Mouse (Mus musculus) cerebellum, adult 8-10 months (tissue): Measurements from ENCODE around the gene Igfbp1.

Experiments
- DNase-seq: peaks from one replicate; pipeline ENCODE4 v3.0.0; 2022

Gene Igfbp1

DNA sequence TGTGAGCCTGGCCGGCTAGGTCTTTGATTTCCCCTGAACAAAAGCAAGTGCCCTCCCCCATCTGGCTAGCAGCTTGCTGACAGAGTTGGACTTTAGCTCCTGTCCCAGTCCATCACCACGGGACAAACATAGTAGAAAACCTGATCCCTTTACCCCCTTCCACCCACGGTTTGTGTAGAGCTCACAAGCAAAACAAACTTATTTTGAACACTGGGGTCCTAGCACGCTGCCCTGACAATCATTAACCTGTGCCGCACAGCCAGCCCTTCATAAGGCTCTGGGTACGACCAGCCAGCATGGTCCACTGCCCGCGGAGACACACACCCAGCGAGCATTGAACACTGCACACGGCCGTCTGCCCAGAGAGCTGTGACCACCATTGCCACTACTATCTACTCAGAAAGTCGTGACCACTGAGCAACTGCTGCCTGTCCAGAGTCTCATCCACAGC, at the start of gene Igfbp1:
Gene Igfbp1, plus strand, starts transcription at position 292 of the 451 bp plus-strand sequence.
- no peak for DNase-seq

- no peak for DNase-seq
Observed at GRCm38 (mm10) chr11:7147945-7148344, 49.6 kb upstream of the Igfbp1 start.

DNA sequence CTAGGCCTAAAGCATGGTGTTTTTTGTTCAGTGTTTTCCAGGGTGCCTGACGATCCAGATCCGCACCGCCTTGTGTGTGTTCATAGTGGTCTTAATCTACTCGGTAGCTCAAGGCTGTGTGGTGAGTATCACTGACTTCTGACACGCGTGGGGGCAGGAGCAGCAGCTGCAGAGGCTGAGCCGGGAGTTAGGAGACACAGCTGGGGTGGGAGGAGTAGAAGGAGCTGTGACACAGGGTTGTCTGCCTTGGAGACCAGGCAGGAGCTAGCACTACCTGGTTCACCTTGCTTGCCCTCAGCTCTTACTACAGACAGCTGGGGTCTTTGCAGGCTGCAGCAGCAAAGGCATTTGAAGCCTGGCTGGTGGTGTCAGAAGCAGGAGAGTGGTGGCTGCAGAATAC, 48.1 kb upstream of the Igfbp1 start:
- no peak for DNase-seq

- DNase-seq, result peak; percentile 66
Observed at GRCm38 (mm10) chr11:7150511-7150910, 47.1 kb upstream of the Igfbp1 start.

GRCm38 (mm10) chr11:7152371-7152770, 45.2 kb upstream of the Igfbp1 start:
- no peak for DNase-seq

GRCm38 (mm10) chr11:7153081-7153480, 44.5 kb upstream of the Igfbp1 start:
- DNase-seq, result no peak

GRCm38 (mm10) chr11:7156427-7156826, 41.2 kb upstream of the Igfbp1 start:
- DNase-seq, result no peak

GRCm38 (mm10) chr11:7158196-7158595, 39.4 kb upstream of the Igfbp1 start:
- DNase-seq, result no peak

DNA sequence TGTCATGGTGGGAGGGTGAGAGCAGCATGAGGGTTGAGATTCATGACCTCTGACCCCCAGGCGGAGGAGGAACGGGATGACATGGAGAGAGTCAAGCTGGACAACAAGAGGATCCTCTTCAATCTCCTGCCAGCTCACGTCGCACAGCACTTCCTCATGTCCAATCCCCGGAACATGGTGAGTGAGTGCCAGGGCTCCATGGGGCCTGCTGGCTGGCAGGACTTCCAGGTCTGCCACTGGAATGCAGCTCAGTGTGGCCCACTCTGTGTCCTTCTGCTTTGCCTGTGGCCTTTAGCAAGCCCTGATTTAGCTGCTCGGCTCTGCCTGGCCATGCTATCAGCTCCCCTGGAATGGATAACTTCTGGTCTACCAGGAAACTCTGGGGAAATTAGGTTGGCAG, 37.4 kb upstream of the Igfbp1 start:
- DNase-seq, result peak; percentile 49

- no peak for DNase-seq
Observed at GRCm38 (mm10) chr11:7160637-7161101, 36.9 kb upstream of the Igfbp1 start.

DNA sequence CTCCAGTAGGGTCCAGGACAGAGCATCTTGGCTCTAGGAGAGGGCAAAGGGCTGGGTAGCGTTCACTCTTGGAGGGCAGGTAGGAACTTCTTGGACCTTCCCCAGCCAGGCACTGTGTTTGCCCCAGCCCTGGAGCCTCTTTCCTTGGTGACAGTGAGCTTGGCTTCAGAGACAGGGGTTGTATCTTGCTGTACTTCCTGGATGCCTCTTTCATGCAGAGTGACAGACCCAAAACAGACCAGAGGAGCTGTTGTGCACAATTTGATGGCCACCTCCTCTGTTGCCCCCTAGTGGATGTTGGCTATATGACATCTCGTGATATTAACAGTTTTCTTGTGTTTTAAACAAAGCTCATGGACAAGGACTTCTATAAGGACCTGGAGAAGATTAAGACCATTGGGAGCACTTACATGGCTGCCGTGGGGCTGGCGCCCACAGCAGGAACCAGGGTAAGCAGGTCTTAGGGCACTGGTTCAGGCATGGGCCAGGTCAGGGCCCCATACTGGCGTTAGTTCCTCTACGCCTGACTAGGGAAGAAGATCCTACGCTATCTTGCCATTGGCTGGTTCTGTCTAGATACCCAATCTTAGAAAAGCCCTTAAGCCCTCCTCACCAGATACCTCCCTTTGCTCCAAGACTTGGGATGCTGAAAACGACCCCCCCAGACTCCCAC, 35.9 kb upstream of the Igfbp1 start:
- peak; percentile 64 for DNase-seq

DNA sequence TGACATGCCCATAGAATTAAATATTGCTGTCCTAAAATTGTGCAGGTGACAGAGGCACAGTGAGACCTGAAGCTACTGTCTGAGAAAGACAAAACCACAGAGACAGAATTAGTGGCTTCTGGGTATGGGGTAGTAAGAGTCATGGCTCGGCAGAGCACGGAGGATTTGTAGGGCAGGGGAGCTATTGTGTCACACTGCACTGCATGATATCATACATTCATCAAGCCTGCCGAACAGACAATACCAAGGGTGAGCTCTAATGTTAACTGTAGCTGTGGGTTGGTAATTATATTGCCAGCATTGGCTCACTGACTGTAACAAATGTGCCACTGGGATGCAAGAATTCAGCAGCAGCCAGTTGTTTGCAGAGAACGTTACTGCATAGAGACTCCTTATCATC, 33.2 kb upstream of the Igfbp1 start:
- DNase-seq, result no peak

DNA sequence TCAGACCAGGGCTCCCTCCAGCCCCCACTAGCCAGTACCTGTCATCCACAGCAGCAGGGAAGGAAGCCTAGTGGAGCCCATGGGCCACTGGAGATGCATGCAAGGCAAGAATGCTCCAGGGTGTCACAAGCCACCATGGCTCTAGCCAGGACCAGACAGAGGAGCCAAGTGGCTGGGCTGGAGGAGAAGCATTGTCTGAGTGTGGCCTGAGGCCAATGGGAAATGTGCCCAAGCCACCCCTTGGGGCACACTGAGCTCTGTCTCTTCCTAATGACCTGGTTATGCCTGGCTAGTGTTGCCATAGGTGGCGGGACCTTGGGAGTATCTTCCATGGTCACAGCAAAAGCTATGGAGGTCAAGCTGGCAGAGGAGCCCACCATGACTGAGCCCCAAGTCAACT, 27.9 kb upstream of the Igfbp1 start:
- DNase-seq, result no peak

DNA sequence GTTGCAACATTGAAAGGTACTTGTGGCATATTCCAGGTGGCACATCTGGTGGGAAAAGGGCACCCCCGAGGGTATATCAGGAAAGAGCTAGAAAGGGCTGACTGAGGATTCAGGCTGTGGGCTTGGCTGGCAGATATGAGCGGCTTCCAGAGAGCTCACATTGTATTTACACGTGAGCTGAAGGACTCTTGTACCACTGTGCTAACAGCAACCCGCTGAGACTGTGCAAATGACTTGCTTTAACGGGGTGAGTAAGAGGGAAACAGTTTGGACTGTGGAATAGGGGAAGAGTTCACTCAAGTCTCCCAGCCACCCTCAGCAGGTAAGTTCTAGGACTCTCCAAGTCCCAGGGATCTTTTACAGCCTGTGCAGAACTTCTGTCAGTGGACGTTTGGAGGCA, 23.9 kb upstream of the Igfbp1 start:
- DNase-seq, result no peak

GRCm38 (mm10) chr11:7178724-7179123, 18.9 kb upstream of the Igfbp1 start:
- no peak for DNase-seq

- DNase-seq, result no peak
Observed at GRCm38 (mm10) chr11:7179276-7179675, 18.3 kb upstream of the Igfbp1 start.

DNA sequence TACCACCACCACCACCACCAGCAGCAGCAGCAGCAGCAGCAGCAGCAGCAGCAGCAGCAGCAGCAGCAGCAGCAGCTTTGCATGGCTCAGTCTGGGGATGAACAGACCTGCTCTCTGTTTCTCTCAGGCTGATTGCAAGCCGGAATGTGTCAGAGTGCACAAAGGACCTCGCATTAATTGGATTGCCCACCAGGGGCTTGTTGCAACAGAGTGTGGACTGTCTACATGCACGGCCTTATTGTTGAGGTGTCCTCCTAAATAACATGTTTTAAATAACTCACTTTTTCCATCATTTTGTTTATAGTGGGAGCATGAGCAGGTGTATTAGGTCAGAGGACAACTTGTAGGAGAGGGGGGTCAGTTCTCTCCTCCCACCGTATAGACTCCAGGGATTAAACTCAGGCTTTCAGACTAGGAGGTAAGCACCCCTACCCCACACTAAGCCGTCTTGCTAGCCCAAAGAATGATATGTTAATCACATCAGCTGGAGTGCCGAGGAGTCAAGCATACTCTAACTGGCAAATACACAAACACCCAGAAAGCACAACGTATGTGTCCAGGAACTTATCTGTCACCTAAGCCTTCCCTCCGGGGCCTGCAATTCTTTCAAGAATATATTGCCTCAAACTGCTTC, 15.1 kb upstream of the Igfbp1 start:
- no peak for DNase-seq

DNA sequence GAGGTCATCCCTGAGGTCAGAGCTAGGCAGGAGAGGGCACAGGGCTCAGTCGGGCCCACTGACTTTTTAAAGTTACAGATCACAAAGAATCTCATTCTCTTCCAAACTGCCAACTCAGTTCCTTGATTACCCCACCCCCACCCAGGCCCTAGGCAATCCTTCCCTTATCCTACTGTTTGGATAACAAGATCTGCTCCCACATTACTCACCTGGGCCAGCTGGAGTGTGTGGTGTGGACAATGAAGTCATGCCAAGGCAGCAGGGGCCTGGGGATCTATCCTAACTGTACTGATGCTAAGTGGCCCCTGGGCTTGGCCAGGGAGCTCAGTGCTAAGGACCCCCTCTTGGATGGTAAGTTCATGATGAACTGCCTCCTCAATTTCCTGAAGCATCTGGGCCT, 13.2 kb upstream of the Igfbp1 start:
- no peak for DNase-seq

- no peak for DNase-seq
Observed at GRCm38 (mm10) chr11:7187472-7187871, 10.1 kb upstream of the Igfbp1 start.

- DNase-seq, result no peak
Observed at GRCm38 (mm10) chr11:7188469-7188868, 9.1 kb upstream of the Igfbp1 start, which contains the start of gene Gm11985. Gene Gm11985, minus strand, starts transcription at chr11:7188569.

DNA sequence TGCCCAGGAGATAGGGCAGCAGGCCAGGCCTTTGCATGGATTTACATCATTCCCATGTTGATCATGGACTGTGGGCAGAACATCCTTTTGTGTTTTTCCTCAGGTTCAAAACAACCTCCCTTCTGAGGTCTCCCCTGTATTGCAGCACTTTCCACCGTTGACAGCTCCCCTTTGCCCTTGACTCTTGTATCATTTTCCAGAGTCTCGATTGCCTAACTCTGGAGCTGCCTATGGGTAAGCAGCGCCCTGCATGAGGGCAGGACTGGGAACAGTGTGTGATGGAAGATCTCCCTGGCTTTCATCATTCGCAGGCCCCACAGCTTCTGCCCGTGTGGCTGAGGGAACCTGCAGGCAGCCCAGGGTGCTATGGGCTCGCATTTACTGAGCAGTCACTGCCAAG, 4.9 kb upstream of the Igfbp1 start:
- DNase-seq, result no peak

- DNase-seq, result no peak
Observed at GRCm38 (mm10) chr11:7193134-7193533, 4.4 kb upstream of the Igfbp1 start.

- no peak for DNase-seq
Observed at GRCm38 (mm10) chr11:7194432-7195311, 2.9 kb upstream of the Igfbp1 start.

- DNase-seq, result no peak
Observed at GRCm38 (mm10) chr11:7195312-7195685, 2.3 kb upstream of the Igfbp1 start.
